Mouse (Mus musculus): ENCODE measurements around the gene Abhd17a. TPM values are rescaled to one million over a fixed set of nuclear protein-coding genes. Genes with fewer than 3 reads are reported as not detected.

The Abhd17a gene
- 84.2 and 89.6 TPM in 2 replicates for polyA plus RNA-seq (2016; fragmentation: Nextera tagmentation; extraction: Ambion mirVana)

GRCm38 (mm10) chr10:80589879-80590854 lies at the start of gene Abhd17a:
Gene Abhd17a, minus strand, starts transcription at chr10:80590341.
- peak within 1 kb of the TSS; percentile 88 for H3K4me3 ChIP-seq (replicated peaks)
- H3K4me2 ChIP-seq, result peak within 1 kb of the TSS; percentile 98
- WGBS, result under 1% methylated on average over 73 of the region's 73 CpGs
- H3K27me3 ChIP-seq, result no peaks in the 10 kb centered on the region
- ATAC-seq (ENCODE audit: low FRiP score), result peak; percentile 97
- H3K27ac ChIP-seq, result peak within 1 kb of the TSS; percentile 37; the same call in 1 of the 2 replicates
- no peaks in the 10 kb centered on the region for H3K9me3 ChIP-seq
- H3K36me3 ChIP-seq (replicated peaks), result peaks cover 15% of the 10 kb centered on the region
- H3K9ac ChIP-seq, result peak within 1 kb of the TSS; percentile 86
- peaks cover 25% of the 10 kb centered on the region for H3K4me1 ChIP-seq

- Histone ChIP-seq H3K4me3 (replicated peaks) (no peak overlapping the region), H3K4me1 (no peaks in the 10 kb centered on the region; the same call in 1 of the 2 replicates), H3K9me3 (no peaks in the 10 kb centered on the region), H3K27ac (no peak overlapping the region), H3K9ac (no peak overlapping the region), H3K27me3 (no peaks in the 10 kb centered on the region), H3K4me2 (no peak overlapping the region), H3K36me3 (replicated peaks) (peaks cover 66% of the 10 kb centered on the region)
- no peak for ATAC-seq (ENCODE audit: low FRiP score)
- 94% methylated on average over 6 of the region's 6 CpGs for WGBS
These were observed 45.2 kb upstream of the Abhd17a start for GRCm38 (mm10) chr10:80635345-80635744.

GRCm38 (mm10) chr10:80628925-80629324 lies 38.8 kb upstream of the Abhd17a start:
- Histone ChIP-seq H3K27me3 (no peaks in the 10 kb centered on the region), H3K4me1 (peaks cover 26% of the 10 kb centered on the region), H3K27ac (no peak overlapping the region), H3K9me3 (no peaks in the 10 kb centered on the region), H3K4me3 (replicated peaks) (no peak overlapping the region), H3K9ac (no peak overlapping the region), H3K4me2 (no peak overlapping the region), H3K36me3 (replicated peaks) (peaks cover 5% of the 10 kb centered on the region)
- no peak for ATAC-seq (ENCODE audit: low FRiP score)
- 89% methylated on average over 9 of the region's 9 CpGs for WGBS

- H3K4me3 ChIP-seq (replicated peaks), result no peak overlapping the region
- peaks cover 35% of the 10 kb centered on the region for H3K4me1 ChIP-seq
- H3K27ac ChIP-seq, result no peak overlapping the region
- ATAC-seq (ENCODE audit: low FRiP score), result no peak
- peak overlapping the region; percentile 21; the same call in 1 of the 2 replicates for H3K9ac ChIP-seq
- 77% methylated on average over 2 of the region's 2 CpGs for WGBS
- H3K27me3 ChIP-seq, result no peaks in the 10 kb centered on the region
- H3K9me3 ChIP-seq, result no peaks in the 10 kb centered on the region
- H3K4me2 ChIP-seq, result no peak overlapping the region
- peaks cover 3% of the 10 kb centered on the region; the same call in 1 of the 2 replicates for H3K36me3 ChIP-seq (replicated peaks)
These were observed 37.5 kb upstream of the Abhd17a start for GRCm38 (mm10) chr10:80627685-80628084.

GRCm38 (mm10) chr10:80625764-80626163 lies 35.6 kb upstream of the Abhd17a start:
- WGBS, result 85% methylated on average over 4 of the region's 4 CpGs
- Histone ChIP-seq H3K4me1 (peaks cover 41% of the 10 kb centered on the region), H3K9me3 (no peaks in the 10 kb centered on the region), H3K36me3 (replicated peaks) (0 out of 2 replicates have a peak, but pooled peaks cover 3% of the 10 kb centered on the region), H3K27me3 (no peaks in the 10 kb centered on the region), H3K27ac (0 out of 2 replicates have a peak overlapping the region, but pooled peaks have one; percentile 8), H3K4me3 (replicated peaks) (no peak overlapping the region), H3K4me2 (no peak overlapping the region), H3K9ac (no peak overlapping the region)
- ATAC-seq (ENCODE audit: low FRiP score), result no peak

GRCm38 (mm10) chr10:80623457-80624191 lies 33.5 kb upstream of the Abhd17a start:
- peak overlapping the region; percentile 97 for H3K4me2 ChIP-seq
- no peaks in the 10 kb centered on the region for H3K27me3 ChIP-seq
- H3K4me1 ChIP-seq, result peaks cover 39% of the 10 kb centered on the region
- H3K9me3 ChIP-seq, result no peaks in the 10 kb centered on the region
- peak overlapping the region; percentile 95 for H3K27ac ChIP-seq
- WGBS, result 19% methylated on average over 15 of the region's 15 CpGs
- H3K9ac ChIP-seq, result peak overlapping the region; percentile 95
- H3K4me3 ChIP-seq (replicated peaks), result peak overlapping the region; percentile 92
- no peak for ATAC-seq (ENCODE audit: low FRiP score)
- 0 out of 2 replicates have a peak, but pooled peaks cover 3% of the 10 kb centered on the region for H3K36me3 ChIP-seq (replicated peaks)

GRCm38 (mm10) chr10:80622661-80623456 lies 32.7 kb upstream of the Abhd17a start, which contains the start of gene Csnk1g2:
Gene Csnk1g2, plus strand, starts transcription at chr10:80622838.
- no peaks in the 10 kb centered on the region for H3K27me3 ChIP-seq
- no peak; the same call in 1 of the 2 replicates for ATAC-seq (ENCODE audit: low FRiP score)
- WGBS, result under 1% methylated on average over 85 of the region's 85 CpGs

GRCm38 (mm10) chr10:80621940-80622660 lies 32.0 kb upstream of the Abhd17a start:
- ATAC-seq (ENCODE audit: low FRiP score), result peak; percentile 97
- no peaks in the 10 kb centered on the region for H3K9me3 ChIP-seq
- H3K9ac ChIP-seq, result 0 out of 2 replicates have a peak overlapping the region, but pooled peaks have one; percentile 95
- peak overlapping the region; percentile 62 for H3K4me2 ChIP-seq
- H3K4me3 ChIP-seq (replicated peaks), result peak overlapping the region; percentile 92
- no peaks in the 10 kb centered on the region for H3K27me3 ChIP-seq
- WGBS, result under 1% methylated on average over 64 of the region's 64 CpGs
- peaks cover 31% of the 10 kb centered on the region for H3K4me1 ChIP-seq
- H3K36me3 ChIP-seq (replicated peaks), result 0 out of 2 replicates have a peak, but pooled peaks cover 3% of the 10 kb centered on the region
- peak overlapping the region; percentile 95 for H3K27ac ChIP-seq

More at GRCm38 (mm10) chr10:80622661-80623456, 32.7 kb upstream of the Abhd17a start, which contains the start of gene Csnk1g2:
- peaks cover 37% of the 10 kb centered on the region for H3K4me1 ChIP-seq
- peak within 1 kb of the TSS; percentile 97 for H3K4me2 ChIP-seq
- H3K4me3 ChIP-seq (replicated peaks), result peak within 1 kb of the TSS; percentile 92
- H3K27ac ChIP-seq, result peak within 1 kb of the TSS; percentile 95
- peak within 1 kb of the TSS; percentile 95 for H3K9ac ChIP-seq
- no peaks in the 10 kb centered on the region for H3K9me3 ChIP-seq
- H3K36me3 ChIP-seq (replicated peaks), result 0 out of 2 replicates have a peak, but pooled peaks cover 3% of the 10 kb centered on the region

- 5% methylated on average over 9 of the region's 9 CpGs for WGBS
- ATAC-seq (ENCODE audit: low FRiP score), result no peak
- peaks cover 31% of the 10 kb centered on the region for H3K4me1 ChIP-seq
These were observed 31.5 kb upstream of the Abhd17a start for GRCm38 (mm10) chr10:80621690-80621939.

GRCm38 (mm10) chr10:80620796-80621689 lies 30.9 kb upstream of the Abhd17a start:
- peak overlapping the region; percentile 47 for H3K9ac ChIP-seq
- H3K36me3 ChIP-seq (replicated peaks), result peaks cover 5% of the 10 kb centered on the region; the same call in 1 of the 2 replicates
- H3K4me1 ChIP-seq, result peaks cover 31% of the 10 kb centered on the region
- WGBS, result 54% methylated on average over 16 of the region's 16 CpGs
- H3K4me2 ChIP-seq, result peak overlapping the region; percentile 62
- peak overlapping the region; percentile 92 for H3K4me3 ChIP-seq (replicated peaks)
- no peak for ATAC-seq (ENCODE audit: low FRiP score)
- no peaks in the 10 kb centered on the region for H3K9me3 ChIP-seq
- no peaks in the 10 kb centered on the region for H3K27me3 ChIP-seq
- peak overlapping the region; percentile 95 for H3K27ac ChIP-seq

More at GRCm38 (mm10) chr10:80621690-80621939, 31.5 kb upstream of the Abhd17a start:
- H3K36me3 ChIP-seq (replicated peaks), result 0 out of 2 replicates have a peak, but pooled peaks cover 3% of the 10 kb centered on the region
- H3K9me3 ChIP-seq, result no peaks in the 10 kb centered on the region
- H3K4me3 ChIP-seq (replicated peaks), result peak overlapping the region; percentile 92
- H3K27ac ChIP-seq, result peak overlapping the region; percentile 95
- no peaks in the 10 kb centered on the region for H3K27me3 ChIP-seq
- H3K9ac ChIP-seq, result peak overlapping the region; percentile 47
- H3K4me2 ChIP-seq, result peak overlapping the region; percentile 62
